Mouse (Mus musculus): Measurements from ENCODE around the gene Ddx23.

Gene Ddx23

GRCm38 (mm10) chr15:98606739-98607138, 56.0 kb downstream of the Ddx23 start:
- DNase-seq, result no peak

DNA sequence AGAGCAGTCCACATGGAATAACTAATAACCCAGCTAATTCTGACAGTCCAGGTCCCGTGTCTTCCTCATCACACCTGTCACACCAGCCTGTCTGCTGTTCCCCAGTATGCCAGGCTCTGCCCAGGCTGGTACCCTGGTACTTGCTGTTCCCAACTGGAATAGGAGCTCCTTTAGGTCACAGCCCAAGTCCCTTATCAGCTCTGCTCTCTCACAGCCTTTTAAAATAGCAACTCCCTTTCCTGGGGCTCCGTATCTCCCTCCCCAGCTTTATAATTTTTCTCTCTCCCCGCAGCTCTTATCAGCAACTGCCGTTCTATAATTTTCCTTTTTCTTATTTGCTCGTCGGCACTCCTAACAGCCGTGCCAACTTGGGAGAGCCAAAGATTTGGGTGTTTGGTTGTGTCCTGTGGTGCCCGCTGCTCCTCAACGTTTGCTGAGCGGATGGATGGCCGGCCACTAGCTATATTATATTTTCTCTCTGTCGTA, 56.6 kb downstream of the Ddx23 start:
- no peak for DNase-seq

- no peak for DNase-seq
Measured at GRCm38 (mm10) chr15:98604041-98604575, 58.6 kb downstream of the Ddx23 start.

DNA sequence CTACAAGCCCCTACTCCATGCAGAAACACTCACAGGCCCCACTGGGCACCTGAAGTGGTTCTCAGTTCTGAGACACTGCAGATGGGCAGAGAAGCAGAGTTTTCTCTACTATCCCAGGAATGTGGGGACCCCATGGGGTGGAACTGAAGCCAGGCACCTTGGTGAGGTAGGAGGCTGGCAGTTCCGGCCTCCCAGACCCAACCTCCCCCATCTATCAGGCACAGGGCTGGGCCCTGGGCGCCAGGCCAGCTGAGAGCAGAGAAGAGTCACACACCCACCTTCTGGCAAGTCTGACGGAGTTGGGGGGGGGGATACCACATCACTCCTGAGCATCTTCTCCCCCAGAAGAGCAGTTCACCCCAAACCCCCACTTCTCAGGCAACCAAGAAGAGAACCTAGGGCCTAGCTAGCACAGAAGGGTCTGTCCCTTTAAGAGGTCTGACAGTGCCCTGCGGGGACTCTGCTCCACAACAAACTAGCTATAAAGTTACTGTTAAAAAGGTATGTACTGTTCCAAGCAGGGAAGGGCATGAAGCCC, 59.7 kb downstream of the Ddx23 start:
- DNase-seq, result no peak

DNA sequence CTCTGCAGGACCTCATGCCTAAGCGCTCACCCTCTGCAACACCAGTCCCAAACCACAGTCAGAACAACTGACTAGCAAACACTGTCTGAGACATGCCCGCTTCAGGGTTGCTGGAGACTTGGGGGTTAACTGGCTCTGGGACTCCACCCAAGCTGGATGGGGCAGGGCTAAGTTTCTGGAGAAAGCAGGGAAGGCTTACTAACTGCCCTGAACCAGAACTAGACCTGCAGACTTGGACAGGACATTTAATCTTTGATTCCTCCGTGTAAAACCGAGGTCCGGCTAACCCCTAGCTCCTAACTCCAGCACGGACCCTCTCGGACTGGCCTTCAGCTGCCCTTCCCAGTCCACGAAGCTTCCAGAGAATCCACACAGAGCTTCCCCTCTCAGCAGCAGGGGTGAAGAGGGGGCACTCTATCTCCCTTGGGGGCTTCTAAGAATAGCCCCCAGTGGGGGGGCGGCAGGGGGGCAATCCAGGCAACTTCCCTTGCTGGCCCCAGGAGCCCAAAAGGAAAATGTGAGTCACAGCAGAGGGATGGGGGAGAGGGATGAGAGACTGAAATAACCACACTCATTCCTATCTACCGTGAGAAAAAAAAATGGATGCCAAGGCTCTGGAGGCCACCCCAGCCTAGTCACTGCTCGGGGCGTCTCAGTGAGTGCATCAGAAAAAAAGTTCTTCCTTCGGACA, 60.4 kb downstream of the Ddx23 start:
- no peak for DNase-seq

DNA sequence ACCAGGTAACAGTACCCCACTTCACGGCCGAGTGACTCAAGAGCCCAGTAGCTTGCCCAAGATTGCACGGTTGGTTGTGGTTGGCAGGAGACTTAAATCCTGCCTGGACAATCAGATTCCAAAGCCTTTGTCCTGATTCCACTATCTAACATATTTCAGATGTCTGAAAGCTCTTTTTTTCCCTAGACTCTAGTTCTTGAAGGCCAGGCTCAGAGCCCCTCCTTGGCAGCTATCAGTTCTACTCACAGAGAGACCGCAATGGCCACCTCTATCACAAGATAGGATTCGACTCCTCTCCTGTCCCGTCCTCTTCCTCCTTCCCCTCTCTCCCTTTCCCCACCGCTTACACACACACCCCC, 60.9 kb downstream of the Ddx23 start:
- DNase-seq, result no peak

GRCm38 (mm10) chr15:98600036-98600709, 62.5 kb downstream of the Ddx23 start:
- no peak for DNase-seq

- no peak for DNase-seq
Measured at GRCm38 (mm10) chr15:98596609-98597008, 66.1 kb downstream of the Ddx23 start.
